Mouse (Mus musculus): ENCODE data around the gene Rab17.

DNA sequence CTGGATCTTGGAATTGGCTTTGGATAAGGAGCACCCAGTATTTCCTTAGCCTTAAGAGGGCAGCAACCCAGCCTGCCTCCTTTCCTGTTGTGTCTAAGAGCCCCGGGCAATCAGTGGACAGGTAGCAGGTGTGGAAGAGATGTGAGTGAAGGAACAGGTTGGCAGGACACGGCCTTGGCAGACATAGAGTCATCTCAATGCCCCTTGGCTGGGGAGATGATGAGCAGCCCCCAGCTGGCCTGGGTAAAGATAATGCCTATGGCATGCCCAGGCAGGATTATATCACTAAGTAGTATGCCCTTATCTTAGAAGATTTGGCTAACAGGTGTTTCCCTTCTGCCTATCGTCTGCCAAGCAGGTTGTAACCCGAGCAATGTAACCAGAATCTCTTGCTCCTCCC lies 27.7 kb upstream of the Rab17 start:
- TF ChIP-seq CTCF (IDR thresholded peaks at IDR 0.05; ENCODE audit: control insufficient read depth, insufficient read depth, insufficient replicate concordance, low read depth, low read length) (no peak), POLR2A (IDR thresholded peaks at IDR 0.05; ENCODE audit: control insufficient read depth, low read depth, low read length) (no peak)
